ENCODE assay signal across 8 mouse cellular contexts in genomic region chr9:13716316-13717099, GRCm38 (mm10). TPM values are rescaled to one million over a fixed set of nuclear protein-coding genes. Genes with fewer than 3 reads are reported as not detected.
DNase-seq lines count a peak whose midpoint lies in the region; ATAC-seq and TF ChIP-seq lines count a peak whose summit lies in the region.

No protein-coding gene starts in this region.

- no peaks in the 10 kb centered on the region for H3K27me3 ChIP-seq in forebrain, postnatal 0 days (ENCODE audit: insufficient read depth, low read length)
- no peaks in the 10 kb centered on the region for H3K27me3 ChIP-seq in hindbrain, embryonic 10.5 days (ENCODE audit: insufficient read depth, poor library complexity, severe bottlenecking)
- H3K27me3 ChIP-seq in lung, postnatal 0 days (replicated peaks; ENCODE audit: insufficient read depth, low read length) = no peaks in the 10 kb centered on the region

- WGBS in forebrain, postnatal 0 days = 22% methylated on average over 8 of the region's 8 CpGs
- WGBS in hindbrain, embryonic 10.5 days = 27% methylated on average over 8 of the region's 8 CpGs
- 21% methylated on average over 8 of the region's 8 CpGs for WGBS in lung, postnatal 0 days

- H3K4me2 ChIP-seq in forebrain, postnatal 0 days (ENCODE audit: low read depth) = no peak overlapping the region; the same call in 1 of the 2 replicates
- H3K4me2 ChIP-seq in lung, postnatal 0 days (replicated peaks; ENCODE audit: low read depth, low read length) = no peak overlapping the region

- no peak overlapping the region for H3K27ac ChIP-seq in forebrain, postnatal 0 days (ENCODE audit: low read depth, low read length)
- no peak overlapping the region for H3K27ac ChIP-seq in hindbrain, embryonic 10.5 days
- H3K27ac ChIP-seq in lung, postnatal 0 days (ENCODE audit: low read length) = no peak overlapping the region

- peak; percentile 77 for DNase-seq in MN1 (ENCODE audit: low spot score)
- DNase-seq in cerebellum, adult 18-20 months = peak; percentile 82 to 83
- peak; percentile 91 for DNase-seq in forebrain, postnatal 0 days
- DNase-seq in hindbrain, embryonic 10.5 days (ENCODE audit: low spot score) = peak; percentile 79
- peak; percentile 91 for DNase-seq in layer of hippocampus, adult 9-10 months (ENCODE audit: low spot score)
- DNase-seq in lung, postnatal 0 days (ENCODE audit: low spot score) = peak; percentile 92
- DNase-seq in ovary, postnatal 14 days (ENCODE audit: low spot score) = peak; percentile 77
- DNase-seq in thymus, postnatal 10 days (ENCODE audit: low spot score in 2 of 2) = peak; percentile 47 to 78

- TF ChIP-seq CTCF in forebrain, postnatal 0 days (IDR thresholded peaks at IDR 0.05; ENCODE audit: low read depth) = peak; percentile 98
- peak; percentile 96 for TF ChIP-seq CTCF in lung, postnatal 0 days (IDR thresholded peaks at IDR 0.05)

- no peaks in the 10 kb centered on the region for H3K4me1 ChIP-seq in forebrain, postnatal 0 days (ENCODE audit: insufficient read depth)
- no peaks in the 10 kb centered on the region for H3K4me1 ChIP-seq in hindbrain, embryonic 10.5 days (replicated peaks)
- no peaks in the 10 kb centered on the region for H3K4me1 ChIP-seq in lung, postnatal 0 days (ENCODE audit: insufficient read depth, low read depth, low read length)

- H3K9ac ChIP-seq in forebrain, postnatal 0 days = no peak overlapping the region
- no peak overlapping the region for H3K9ac ChIP-seq in lung, postnatal 0 days (replicated peaks; ENCODE audit: low read depth)

- no peaks in the 10 kb centered on the region for H3K9me3 ChIP-seq in forebrain, postnatal 0 days (ENCODE audit: low read length)
- H3K9me3 ChIP-seq in hindbrain, embryonic 10.5 days = no peaks in the 10 kb centered on the region
- H3K9me3 ChIP-seq in lung, postnatal 0 days (ENCODE audit: low read length) = no peaks in the 10 kb centered on the region

- no peak for TF ChIP-seq EP300 in lung, postnatal 0 days (IDR thresholded peaks at IDR 0.05)

- ATAC-seq in forebrain, postnatal 0 days = peak; percentile 77
- ATAC-seq in lung, postnatal 0 days = peak; percentile 67

- H3K36me3 ChIP-seq in forebrain, postnatal 0 days (ENCODE audit: insufficient read depth) = no peaks in the 10 kb centered on the region
- H3K36me3 ChIP-seq in hindbrain, embryonic 10.5 days = no peaks in the 10 kb centered on the region
- H3K36me3 ChIP-seq in lung, postnatal 0 days (ENCODE audit: insufficient read depth, low read length) = no peaks in the 10 kb centered on the region

- H3K4me3 ChIP-seq in forebrain, postnatal 0 days (ENCODE audit: low read depth, low read length) = no peak overlapping the region
- H3K4me3 ChIP-seq in hindbrain, embryonic 10.5 days = no peak overlapping the region
- H3K4me3 ChIP-seq in lung, postnatal 0 days (ENCODE audit: low read depth, low read length) = no peak overlapping the region

RNA-seq across cellular contexts. Expression of gene Mtmr2, which starts 31.7 kb away (rescaled TPM):
- 44.2 and 50.3 TPM in 2 replicates for total RNA-seq in forebrain, postnatal 0 days (2014; rRNA removed)
- polyA plus RNA-seq in forebrain, postnatal 0 days (2015; fragmentation: Nextera tagmentation; extraction: Ambion mirVana) = 44.2 and 53.5 TPM in 2 replicates
- 69.4 and 75.4 TPM in 2 replicates for polyA plus RNA-seq in hindbrain, embryonic 10.5 days (2016; fragmentation: Nextera tagmentation; extraction: Ambion mirVana)
- 58.1 and 62.6 TPM in 2 replicates for polyA plus RNA-seq in lung, postnatal 0 days (2015; fragmentation: Nextera tagmentation; extraction: Ambion mirVana)
